Mouse (Mus musculus) cortical plate, adult 2 months (tissue): Measurements from ENCODE around the gene Ulk1.

ENCODE experiments used
- CTCF ChIP-seq: fragments of 200-500 bp; IDR thresholded peaks from 2 replicates; pipeline ENCODE4 v1.5.1; 2011; ENCODE audit warnings: mild to moderate bottlenecking, control low read depth, low read length; ENCODE audit not compliant: insufficient read depth; ENCODE audit errors: extremely low read depth
- POLR2A ChIP-seq: fragments of 200-500 bp; IDR thresholded peaks from 2 replicates; pipeline ENCODE4 v1.6.1; 2011; ENCODE audit warnings: mild to moderate bottlenecking, low read length, control low read depth; ENCODE audit not compliant: insufficient read depth; ENCODE audit errors: extremely low read depth

- TF ChIP-seq CTCF: no peak
- TF ChIP-seq POLR2A: no peak
Measured at GRCm38 (mm10) chr5:110827576-110827975, 17.7 kb upstream of the Ulk1 start.
